Mouse (Mus musculus): ENCODE data around the gene Ier3. TPM values are rescaled to one million over a fixed set of nuclear protein-coding genes. Genes with fewer than 3 reads are reported as not detected.
A peak's percentile ranks its signal among the peaks of the same experiment; 100 is the strongest.

Gene Ier3
- polyA plus RNA-seq, 1 experiment from 2014 or later: 93.1 TPM

DNA sequence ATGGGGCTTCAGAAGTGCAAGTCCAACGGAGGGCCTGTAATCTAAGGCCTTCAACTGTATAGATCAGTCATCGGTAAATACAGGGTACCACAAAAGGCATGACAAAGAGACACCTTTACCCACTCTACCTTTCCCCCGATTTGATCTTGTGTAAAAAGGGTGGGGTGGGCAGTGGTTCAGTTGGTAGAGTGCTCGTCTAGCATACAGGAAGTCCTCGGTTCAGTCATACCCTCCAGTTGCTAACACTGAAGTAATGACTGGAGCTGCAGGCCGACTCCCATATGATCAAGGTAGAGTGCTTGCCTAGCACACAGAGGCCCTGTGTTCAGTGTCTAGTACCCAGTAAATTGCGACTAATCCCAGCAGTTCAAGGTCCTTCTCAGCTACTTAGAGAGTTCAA, 7.8 kb upstream of the Ier3 start:
- Histone ChIP-seq H3K4me2 (ENCODE audit: low read length) (no peak overlapping the region), H3K27me3 (ENCODE audit: insufficient read depth, low read length) (no peaks in the 10 kb centered on the region), H3K27ac (peak overlapping the region; percentile 89), H3K4me1 (replicated peaks; ENCODE audit: insufficient read depth, low read length) (peaks cover 31% of the 10 kb centered on the region), H3K4me3 (replicated peaks; ENCODE audit: low read depth, low read length) (no peak overlapping the region), H3K9ac (ENCODE audit: low read depth, low read length) (no peak overlapping the region), H3K9me3 (replicated peaks; ENCODE audit: low read length) (no peaks in the 10 kb centered on the region), H3K36me3 (ENCODE audit: insufficient read depth, low read length) (no peaks in the 10 kb centered on the region)
- no peak for TF ChIP-seq CTCF (IDR thresholded peaks at IDR 0.05; ENCODE audit: low read depth)
- no peak for DNase-seq (ENCODE audit: low spot score)
- ATAC-seq (replicated peaks; ENCODE audit: low FRiP score, low read depth): 0 out of 2 replicates have a peak, but pooled peaks have one; percentile 12
- 74% methylated on average over 7 of the region's 7 CpGs for WGBS

DNA sequence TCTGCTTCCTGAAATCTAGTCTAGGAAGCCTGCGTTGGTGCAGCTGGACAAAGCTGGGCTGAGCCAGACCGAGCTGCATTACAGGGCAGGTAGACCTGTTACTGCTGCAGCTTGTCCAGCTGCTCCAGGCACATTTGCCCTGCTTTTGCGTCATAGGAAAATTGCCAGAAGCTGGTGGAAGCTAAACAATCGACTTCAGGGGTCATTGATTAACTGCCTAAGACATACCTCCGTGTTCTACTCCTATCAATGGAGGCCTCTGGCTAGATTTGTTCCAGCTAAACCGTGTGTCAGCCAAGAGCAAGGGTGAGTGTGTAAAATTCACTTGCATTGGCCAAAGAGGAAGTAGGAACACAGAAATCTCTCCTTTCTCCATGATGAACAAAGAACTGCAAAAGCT, 6.8 kb upstream of the Ier3 start:
- H3K9ac ChIP-seq (ENCODE audit: low read depth, low read length): no peak overlapping the region
- TF ChIP-seq CTCF (IDR thresholded peaks at IDR 0.05; ENCODE audit: low read depth): no peak
- ATAC-seq (replicated peaks; ENCODE audit: low FRiP score, low read depth) (0 out of 2 replicates have a peak, but pooled peaks have one; percentile 27), DNase-seq (ENCODE audit: low spot score) (no peak)
- 32% methylated on average over 6 of the region's 6 CpGs for WGBS
- peak overlapping the region; percentile 68 for H3K27ac ChIP-seq
- no peaks in the 10 kb centered on the region for H3K9me3 ChIP-seq (replicated peaks; ENCODE audit: low read length)
- H3K4me3 ChIP-seq (replicated peaks; ENCODE audit: low read depth, low read length): no peak overlapping the region
- H3K4me2 ChIP-seq (ENCODE audit: low read length): no peak overlapping the region
- no peaks in the 10 kb centered on the region for H3K36me3 ChIP-seq (ENCODE audit: insufficient read depth, low read length)
- H3K27me3 ChIP-seq (ENCODE audit: insufficient read depth, low read length): no peaks in the 10 kb centered on the region
- peaks cover 31% of the 10 kb centered on the region for H3K4me1 ChIP-seq (replicated peaks; ENCODE audit: insufficient read depth, low read length)

DNA sequence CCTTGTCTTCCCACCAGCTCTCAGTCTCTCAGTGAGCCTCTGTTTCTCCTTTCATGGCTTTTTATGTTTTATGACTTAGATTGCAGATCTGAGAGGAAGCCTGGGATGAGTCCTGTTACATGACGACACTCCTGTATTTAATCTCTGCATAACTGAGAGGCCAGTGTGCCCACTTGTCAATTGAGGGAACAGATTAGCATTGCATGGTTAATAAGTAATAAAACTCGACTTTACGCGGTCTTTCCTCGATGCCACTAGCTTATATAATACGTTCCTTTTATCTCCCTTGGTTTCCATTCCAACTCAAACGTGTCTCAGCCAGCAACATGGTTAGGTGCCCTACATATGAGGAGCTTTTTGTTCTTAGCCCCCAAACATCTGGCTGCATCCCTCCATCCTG, 5.6 kb upstream of the Ier3 start:
- no peak overlapping the region for H3K4me3 ChIP-seq (replicated peaks; ENCODE audit: low read depth, low read length)

DNA sequence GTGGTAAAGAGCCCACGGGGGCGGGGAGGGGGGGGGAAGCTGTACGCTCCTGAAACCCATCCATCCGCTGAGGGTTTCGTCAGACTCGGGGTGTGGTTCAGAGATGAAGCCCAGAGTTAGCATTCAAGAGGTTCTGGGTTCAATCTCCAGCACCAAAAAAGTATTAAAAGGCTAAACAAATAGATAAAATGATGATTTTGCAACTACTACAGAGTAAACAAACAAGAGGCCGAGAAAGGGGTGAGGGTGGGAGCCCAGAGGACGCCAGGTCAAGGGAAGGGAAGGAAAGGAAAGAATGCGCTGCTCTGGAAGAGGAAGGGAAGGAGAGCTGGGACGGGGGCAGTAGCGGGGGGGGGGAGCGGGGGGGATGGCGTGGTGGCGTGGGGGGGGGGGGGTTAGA, 4.8 kb upstream of the Ier3 start:
- H3K9ac ChIP-seq (ENCODE audit: low read depth, low read length): no peak overlapping the region
- peak overlapping the region; percentile 62 for H3K27ac ChIP-seq
- no peaks in the 10 kb centered on the region for H3K9me3 ChIP-seq (replicated peaks; ENCODE audit: low read length)
- H3K36me3 ChIP-seq (ENCODE audit: insufficient read depth, low read length): no peaks in the 10 kb centered on the region
- H3K4me2 ChIP-seq (ENCODE audit: low read length): no peak overlapping the region
- H3K27me3 ChIP-seq (ENCODE audit: insufficient read depth, low read length): no peaks in the 10 kb centered on the region
- no peak overlapping the region for H3K4me3 ChIP-seq (replicated peaks; ENCODE audit: low read depth, low read length)
- WGBS: 53% methylated on average over 7 of the region's 14 CpGs
- ATAC-seq (replicated peaks; ENCODE audit: low FRiP score, low read depth) (no peak), DNase-seq (ENCODE audit: low spot score) (no peak)
- TF ChIP-seq CTCF (IDR thresholded peaks at IDR 0.05; ENCODE audit: low read depth): no peak
- peaks cover 31% of the 10 kb centered on the region for H3K4me1 ChIP-seq (replicated peaks; ENCODE audit: insufficient read depth, low read length)

More for the DNA sequence above, 5.6 kb upstream of the Ier3 start:
- no peak for TF ChIP-seq CTCF (IDR thresholded peaks at IDR 0.05; ENCODE audit: low read depth)
- ATAC-seq (replicated peaks; ENCODE audit: low FRiP score, low read depth) (no peak), DNase-seq (ENCODE audit: low spot score) (no peak)
- Histone ChIP-seq H3K4me1 (replicated peaks; ENCODE audit: insufficient read depth, low read length) (peaks cover 31% of the 10 kb centered on the region), H3K9me3 (replicated peaks; ENCODE audit: low read length) (no peaks in the 10 kb centered on the region), H3K36me3 (ENCODE audit: insufficient read depth, low read length) (no peaks in the 10 kb centered on the region), H3K4me2 (ENCODE audit: low read length) (no peak overlapping the region), H3K9ac (ENCODE audit: low read depth, low read length) (no peak overlapping the region), H3K27ac (peak overlapping the region; percentile 62), H3K27me3 (ENCODE audit: insufficient read depth, low read length) (no peaks in the 10 kb centered on the region)
- WGBS: 50% methylated on average over 7 of the region's 7 CpGs

DNA sequence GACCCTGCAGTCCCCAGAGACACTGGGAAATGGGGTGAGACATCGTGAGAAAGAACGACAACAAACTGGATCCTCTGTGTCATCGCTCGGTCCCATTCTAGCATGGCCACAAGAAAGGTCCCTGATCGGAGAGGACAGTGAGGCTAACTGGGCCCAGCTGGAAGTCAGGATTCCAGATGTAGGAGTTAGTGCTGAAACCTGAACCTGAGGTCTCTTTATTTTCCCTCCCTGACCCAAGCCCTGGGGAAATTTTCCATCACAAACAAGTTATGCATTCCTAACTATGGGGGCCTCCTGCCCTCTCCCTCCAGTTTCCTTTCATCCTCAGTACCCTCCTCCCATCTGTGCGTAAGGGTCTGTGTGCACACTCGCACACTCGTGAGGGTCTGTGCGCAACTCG, 4.3 kb upstream of the Ier3 start:
- H3K9ac ChIP-seq (ENCODE audit: low read depth, low read length): no peak overlapping the region
- peak; percentile 71 for DNase-seq (ENCODE audit: low spot score)
- peak overlapping the region; percentile 60; the same call in 1 of the 2 replicates for H3K27ac ChIP-seq
- H3K9me3 ChIP-seq (replicated peaks; ENCODE audit: low read length): no peaks in the 10 kb centered on the region
- no peaks in the 10 kb centered on the region for H3K36me3 ChIP-seq (ENCODE audit: insufficient read depth, low read length)
- H3K4me2 ChIP-seq (ENCODE audit: low read length): no peak overlapping the region
- WGBS: 37% methylated on average over 10 of the region's 10 CpGs
- no peak for TF ChIP-seq CTCF (IDR thresholded peaks at IDR 0.05; ENCODE audit: low read depth)
- peaks cover 31% of the 10 kb centered on the region for H3K4me1 ChIP-seq (replicated peaks; ENCODE audit: insufficient read depth, low read length)
- H3K4me3 ChIP-seq (replicated peaks; ENCODE audit: low read depth, low read length): no peak overlapping the region
- no peaks in the 10 kb centered on the region for H3K27me3 ChIP-seq (ENCODE audit: insufficient read depth, low read length)
- ATAC-seq (replicated peaks; ENCODE audit: low FRiP score, low read depth): no peak

DNA sequence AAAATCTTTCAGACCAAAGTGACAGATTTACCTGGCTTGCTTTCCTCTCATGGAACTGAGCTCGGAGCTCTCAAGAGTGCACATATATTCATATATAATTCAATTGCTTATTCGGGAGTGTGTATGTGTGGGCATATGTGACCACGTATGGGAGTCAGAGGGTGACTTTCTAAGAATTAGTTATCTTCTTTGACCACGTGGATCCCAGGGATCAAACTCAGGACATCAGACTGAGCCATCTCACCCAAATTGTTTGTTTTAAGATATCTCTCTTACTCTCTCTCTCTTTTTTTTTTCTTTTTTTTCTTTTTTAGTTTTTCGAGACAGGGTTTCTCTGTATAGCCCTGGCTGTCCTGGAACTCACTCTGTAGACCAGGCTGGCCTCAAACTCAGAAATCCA, 1.4 kb upstream of the Ier3 start:
- peaks cover 17% of the 10 kb centered on the region for H3K4me1 ChIP-seq (replicated peaks; ENCODE audit: insufficient read depth, low read length)
- TF ChIP-seq CTCF (IDR thresholded peaks at IDR 0.05; ENCODE audit: low read depth): no peak

DNA sequence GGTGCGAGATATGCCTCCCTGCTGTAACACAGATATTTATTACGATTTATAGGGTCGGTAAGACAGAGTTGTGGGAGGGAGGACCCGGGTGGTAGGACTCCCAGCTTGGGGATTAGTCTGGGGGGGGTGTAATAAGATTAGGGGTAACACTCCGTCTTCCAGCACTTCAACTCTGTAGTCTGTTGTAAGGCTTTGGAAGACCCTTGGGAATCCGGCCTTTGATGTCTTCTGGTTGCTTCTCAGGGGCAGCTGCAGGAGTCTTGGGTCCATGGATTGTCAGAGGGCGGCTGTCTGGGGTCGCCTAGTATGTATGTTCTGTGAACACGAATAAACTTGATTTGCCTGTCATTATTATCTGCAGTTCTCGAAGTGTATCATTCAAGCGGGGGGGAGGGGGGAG, 1.1 kb downstream of the Ier3 start:
- H3K36me3 ChIP-seq (ENCODE audit: insufficient read depth, low read length): 0 out of 2 replicates have a peak, but pooled peaks cover 10% of the 10 kb centered on the region
- no peak for TF ChIP-seq CTCF (IDR thresholded peaks at IDR 0.05; ENCODE audit: low read depth)
- peak overlapping the region; percentile 94 for H3K4me2 ChIP-seq (ENCODE audit: low read length)
- peak overlapping the region; percentile 70 for H3K4me3 ChIP-seq (replicated peaks; ENCODE audit: low read depth, low read length)
- H3K27ac ChIP-seq: peak overlapping the region; percentile 87
- H3K9me3 ChIP-seq (replicated peaks; ENCODE audit: low read length): no peaks in the 10 kb centered on the region
- 3% methylated on average over 11 of the region's 11 CpGs for WGBS
- ATAC-seq (replicated peaks; ENCODE audit: low FRiP score, low read depth): no peak
- peaks cover 7% of the 10 kb centered on the region; the same call in 1 of the 2 replicates for H3K4me1 ChIP-seq (replicated peaks; ENCODE audit: insufficient read depth, low read length)
- no peak for DNase-seq (ENCODE audit: low spot score)
- H3K9ac ChIP-seq (ENCODE audit: low read depth, low read length): peak overlapping the region; percentile 82
- no peaks in the 10 kb centered on the region for H3K27me3 ChIP-seq (ENCODE audit: insufficient read depth, low read length)

More for the DNA sequence above, 1.4 kb upstream of the Ier3 start:
- no peaks in the 10 kb centered on the region for H3K9me3 ChIP-seq (replicated peaks; ENCODE audit: low read length)
- H3K36me3 ChIP-seq (ENCODE audit: insufficient read depth, low read length): no peaks in the 10 kb centered on the region
- H3K27me3 ChIP-seq (ENCODE audit: insufficient read depth, low read length): no peaks in the 10 kb centered on the region
- H3K27ac ChIP-seq: no peak overlapping the region
- ATAC-seq (replicated peaks; ENCODE audit: low FRiP score, low read depth): no peak
- no peak for DNase-seq (ENCODE audit: low spot score)
- no peak overlapping the region for H3K9ac ChIP-seq (ENCODE audit: low read depth, low read length)
- H3K4me2 ChIP-seq (ENCODE audit: low read length): no peak overlapping the region
- H3K4me3 ChIP-seq (replicated peaks; ENCODE audit: low read depth, low read length): no peak overlapping the region
- 85% methylated on average over 5 of the region's 5 CpGs for WGBS

Measured in kidney, postnatal 0 days (tissue).